Mouse (Mus musculus) MN1 (cell line): ENCODE measurements around the gene Tbc1d22a.

Experiments used
- DNase-seq: peaks from one replicate; pipeline ENCODE4 v3.0.0-alpha.2; 2016; ENCODE audit warnings: low spot score

Gene Tbc1d22a

DNA sequence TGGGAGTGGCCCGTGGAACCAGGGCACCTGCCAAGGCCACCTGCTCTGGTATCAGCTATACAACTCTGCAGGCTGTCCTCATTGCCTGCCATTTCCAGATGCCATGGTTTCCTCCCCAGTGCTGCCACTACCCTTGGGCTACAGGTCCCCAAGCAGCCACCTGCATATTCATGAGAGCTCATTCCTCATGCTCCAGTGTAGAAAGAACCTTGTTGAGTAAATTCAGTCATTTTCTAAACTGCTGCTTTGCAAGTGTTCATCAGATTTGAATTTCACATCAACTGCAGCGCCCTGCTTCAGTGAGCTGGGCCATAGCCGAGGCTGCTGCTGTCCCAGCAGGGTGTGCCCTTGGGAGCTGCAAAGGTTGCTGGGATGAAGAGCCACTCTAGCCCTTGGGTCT is 174.3 kb downstream of the Tbc1d22a start:
- DNase-seq, result no peak

GRCm38 (mm10) chr15:86404866-86405265 is 190.6 kb downstream of the Tbc1d22a start:
- DNase-seq, result no peak

- peak; percentile 62 for DNase-seq
These were observed 191.3 kb downstream of the Tbc1d22a start for GRCm38 (mm10) chr15:86405527-86405926.

DNA sequence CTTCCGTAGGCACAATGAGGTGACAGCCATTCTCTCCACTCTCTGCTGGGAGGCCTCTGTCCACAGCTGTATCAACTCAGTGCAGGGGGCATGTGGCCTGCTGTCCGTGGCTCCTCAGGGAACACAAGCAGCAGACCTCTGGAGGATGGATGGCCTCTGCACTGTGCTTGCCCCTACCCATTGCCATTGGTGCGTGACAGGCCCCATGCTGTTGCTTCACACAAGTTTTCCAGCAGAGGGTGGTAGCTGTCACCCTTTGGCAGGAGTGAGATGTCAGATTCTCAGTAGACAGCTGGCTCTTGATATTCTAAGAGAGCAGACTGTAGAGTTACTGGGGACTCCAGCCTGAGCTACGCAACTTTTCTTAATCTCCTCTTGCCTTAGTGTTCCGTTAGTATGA is 195.1 kb downstream of the Tbc1d22a start:
- DNase-seq, result peak; percentile 55

GRCm38 (mm10) chr15:86411532-86412080 is 197.3 kb downstream of the Tbc1d22a start:
- no peak for DNase-seq

- DNase-seq, result no peak
These were observed 201.7 kb downstream of the Tbc1d22a start for GRCm38 (mm10) chr15:86415951-86416350.

DNA sequence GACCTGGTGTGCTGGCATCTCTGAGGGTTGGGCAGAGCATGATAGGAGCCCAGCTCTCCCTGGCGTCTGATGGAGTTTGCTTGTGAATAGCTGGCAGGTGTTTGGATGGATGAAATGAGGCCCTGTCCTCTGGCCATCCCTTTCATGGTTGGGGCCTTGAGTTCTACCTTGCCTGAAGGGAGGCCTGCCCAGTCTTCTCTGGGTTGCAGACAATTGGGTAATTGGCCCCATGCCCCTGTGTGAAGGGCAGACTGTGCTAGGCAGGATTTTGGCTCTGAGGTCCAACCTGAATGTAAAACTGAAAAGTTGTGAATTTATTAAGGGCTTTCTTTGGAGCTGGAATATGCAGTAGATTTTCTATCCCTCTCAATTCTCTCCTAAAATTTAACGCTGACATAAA is 204.2 kb downstream of the Tbc1d22a start:
- DNase-seq, result no peak

DNA sequence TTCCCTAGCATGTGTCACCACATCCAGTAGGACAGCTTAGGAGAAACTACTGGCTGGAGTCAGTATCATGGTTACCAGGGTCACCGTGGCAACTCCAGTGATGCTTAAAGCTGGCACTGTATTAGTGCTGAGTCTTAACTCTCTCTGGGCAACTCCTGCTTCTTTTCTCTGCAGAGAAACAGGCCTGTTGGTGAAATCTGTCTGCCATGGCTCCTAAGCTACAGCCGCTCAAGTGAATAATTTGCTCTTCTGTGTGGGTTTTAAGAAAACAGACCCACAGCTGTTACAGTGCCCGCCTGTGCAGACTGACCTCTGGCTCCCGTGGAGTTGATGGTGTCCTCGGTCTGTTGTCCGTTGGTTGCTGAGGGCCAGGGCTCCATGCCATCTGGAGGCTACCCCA is 205.4 kb downstream of the Tbc1d22a start:
- no peak for DNase-seq

DNA sequence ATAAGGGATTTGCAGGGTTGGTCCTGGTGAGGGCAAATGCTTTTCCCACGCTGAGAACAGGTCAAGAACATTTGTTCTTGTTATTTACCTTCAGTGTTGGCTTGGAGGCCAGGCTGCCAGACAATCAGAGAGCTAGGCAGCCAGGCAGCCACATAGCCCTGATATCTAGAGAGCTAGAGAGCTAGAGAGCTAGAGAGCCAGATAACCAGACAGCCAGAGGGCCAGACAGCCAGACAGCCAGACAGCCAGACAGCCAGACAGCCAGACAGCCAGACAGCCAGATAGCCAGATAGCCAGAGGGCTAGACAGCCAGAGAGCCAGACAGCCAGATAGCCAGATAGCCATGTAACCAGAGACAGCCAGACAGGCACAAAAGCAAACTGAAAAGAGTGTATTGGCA is 208.6 kb downstream of the Tbc1d22a start:
- DNase-seq, result no peak

DNA sequence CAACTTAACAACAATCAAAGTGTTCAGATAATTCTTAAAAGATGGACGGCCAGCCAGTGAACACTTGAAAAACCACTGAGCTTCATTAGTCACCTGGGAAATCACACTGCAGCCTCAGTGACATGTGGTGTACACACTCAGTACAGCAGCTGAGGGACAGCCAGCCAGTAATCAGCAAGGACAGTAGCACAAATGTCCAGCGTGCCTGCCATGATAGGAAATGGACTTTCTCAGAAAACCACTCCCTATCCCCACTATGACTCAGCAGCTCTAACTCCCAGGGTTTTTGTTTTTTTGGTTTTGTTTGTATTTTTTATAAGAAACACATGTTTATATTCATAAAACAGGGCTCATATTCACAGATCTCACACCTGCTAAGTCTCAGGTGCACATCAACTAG is 209.6 kb downstream of the Tbc1d22a start:
- DNase-seq, result no peak

DNA sequence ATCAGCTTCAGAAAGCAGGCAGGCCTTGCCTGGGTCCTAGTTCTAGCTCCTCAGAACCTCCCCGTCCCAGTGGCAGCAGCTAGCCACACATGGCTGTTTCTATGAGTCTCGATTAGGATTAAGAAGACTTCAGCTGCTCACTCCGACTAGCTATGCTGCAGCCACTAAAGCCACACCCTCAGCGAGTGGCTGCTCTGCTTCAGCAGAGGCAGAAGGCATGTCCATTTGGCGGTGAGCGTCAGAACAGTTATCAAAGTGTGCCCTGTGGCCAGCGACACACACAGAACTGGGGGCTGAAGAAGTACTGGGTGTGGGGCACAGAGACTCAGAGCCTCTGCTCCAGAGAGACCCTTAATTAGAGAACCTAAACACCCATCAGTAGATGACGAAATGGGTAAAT is 210.7 kb downstream of the Tbc1d22a start:
- no peak for DNase-seq

DNA sequence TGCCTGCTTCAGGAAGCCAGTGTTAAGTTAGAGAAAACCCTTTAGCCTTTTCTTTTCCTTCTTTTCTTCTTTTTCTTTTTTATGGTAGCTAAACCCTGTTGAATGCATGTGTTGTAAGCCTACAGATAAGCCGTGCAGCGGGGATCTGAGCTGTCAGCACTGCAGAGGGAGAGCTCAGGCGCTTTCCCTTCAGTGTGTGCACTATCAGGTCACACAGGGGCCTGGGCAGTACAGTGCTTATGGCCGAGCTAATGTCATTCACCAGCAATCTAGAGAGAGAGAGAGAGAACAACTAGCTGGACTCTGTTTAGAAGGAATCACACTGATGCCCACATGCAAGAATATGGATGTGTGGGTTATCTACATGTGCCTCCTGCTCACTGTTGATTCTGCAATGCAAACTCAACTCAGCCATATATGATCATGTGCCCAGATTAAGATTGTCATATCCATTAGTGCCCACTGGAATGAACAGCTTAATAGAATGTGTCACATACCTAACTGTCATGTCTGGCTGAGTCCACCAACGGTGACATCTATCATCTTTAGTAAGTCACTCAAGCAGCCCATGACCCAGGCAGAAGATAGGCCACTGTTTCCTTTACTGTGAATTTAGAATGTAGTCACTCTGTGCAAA is 212.2 kb downstream of the Tbc1d22a start:
- no peak for DNase-seq

DNA sequence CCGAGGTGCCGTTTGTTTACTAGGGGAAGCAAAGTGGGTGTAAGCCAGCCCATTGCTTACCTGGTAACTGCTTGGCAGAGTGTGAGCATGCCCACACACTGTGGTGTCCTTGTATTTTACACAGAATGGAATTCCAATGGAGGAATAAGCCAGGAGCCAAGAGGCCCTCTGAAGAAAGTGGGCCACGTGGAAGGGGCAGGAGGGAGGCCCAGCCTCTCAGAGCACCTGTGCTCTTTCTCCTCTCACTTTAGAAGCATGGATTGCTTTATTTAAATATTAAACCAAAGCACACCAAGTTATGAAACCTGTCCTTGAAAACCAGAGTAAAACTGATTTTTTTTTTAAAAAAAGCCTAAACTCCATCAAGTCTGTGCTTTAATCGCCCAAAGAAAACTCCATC is 213.2 kb downstream of the Tbc1d22a start:
- no peak for DNase-seq

- no peak for DNase-seq
These were observed 214.2 kb downstream of the Tbc1d22a start for GRCm38 (mm10) chr15:86428496-86428895.

DNA sequence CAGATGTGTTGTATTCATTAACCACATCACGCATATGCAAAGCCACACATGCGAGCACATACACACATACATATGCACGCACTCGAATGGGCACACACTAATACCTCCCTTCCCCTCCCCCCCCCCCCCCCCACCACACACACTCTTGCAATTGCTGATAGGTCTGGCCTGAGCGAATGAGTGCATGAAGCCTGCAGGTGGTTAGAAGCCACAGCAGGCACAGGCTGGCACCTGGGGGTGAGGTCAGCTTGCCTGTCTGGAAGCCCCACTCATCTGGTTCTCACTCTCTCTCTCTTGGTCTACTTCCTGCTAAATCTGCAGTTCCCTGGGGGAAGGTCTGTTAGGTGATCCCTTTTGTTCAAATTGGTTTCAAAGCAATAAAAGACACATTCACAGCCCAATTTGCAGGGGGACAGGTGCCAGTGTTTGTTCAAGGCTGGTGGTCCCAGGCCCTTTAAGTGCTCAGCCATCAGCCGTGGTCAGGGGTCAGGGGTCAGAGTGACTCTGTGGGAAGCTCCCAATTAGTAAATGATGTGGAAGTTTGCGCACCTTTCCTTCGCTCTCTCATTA is 215.6 kb downstream of the Tbc1d22a start:
- no peak for DNase-seq

- no peak for DNase-seq
These were observed 217.4 kb downstream of the Tbc1d22a start for GRCm38 (mm10) chr15:86431539-86432080.

- DNase-seq, result no peak
These were observed 218.5 kb downstream of the Tbc1d22a start for GRCm38 (mm10) chr15:86432791-86433190.

DNA sequence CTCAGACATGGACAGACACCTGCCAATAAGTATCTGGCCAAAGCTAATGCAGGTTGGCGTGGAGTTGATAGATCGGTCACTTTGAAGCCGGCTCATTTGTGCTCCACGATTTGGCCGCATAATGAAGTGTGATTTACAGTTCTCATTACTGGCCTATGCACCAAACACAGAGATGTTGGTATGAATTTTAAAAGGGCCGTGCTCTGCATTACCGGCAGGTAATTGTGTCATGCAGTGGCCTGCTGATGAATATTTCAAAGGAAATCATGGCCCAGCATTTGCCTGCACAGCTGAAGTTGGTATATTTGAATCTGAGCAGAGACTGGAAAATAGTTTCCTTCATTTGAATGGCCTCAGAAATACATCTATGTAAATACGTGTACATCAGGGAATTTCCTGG is 219.1 kb downstream of the Tbc1d22a start:
- no peak for DNase-seq

DNA sequence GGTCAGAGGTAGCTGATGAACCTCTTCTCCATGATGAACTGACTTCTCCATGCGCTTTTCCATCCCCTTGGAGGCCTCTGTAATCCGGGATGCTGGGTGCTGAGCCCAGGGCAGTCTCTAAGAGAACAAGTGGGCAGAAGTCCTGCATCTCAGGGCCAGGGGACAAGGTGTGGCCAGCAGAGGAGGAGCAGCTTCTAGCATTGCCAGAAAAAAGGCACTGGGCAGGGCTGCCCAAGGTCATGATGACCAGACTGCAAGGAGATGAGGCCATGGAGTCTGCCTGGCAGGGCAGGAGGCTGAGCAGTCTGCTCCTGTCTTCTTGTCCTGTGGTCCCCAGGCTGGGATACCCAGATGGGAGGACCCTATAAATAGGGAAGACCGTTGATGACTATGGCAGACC is 220.0 kb downstream of the Tbc1d22a start:
- DNase-seq, result no peak

- no peak for DNase-seq
These were observed 223.1 kb downstream of the Tbc1d22a start for GRCm38 (mm10) chr15:86437346-86437745.

- DNase-seq, result no peak
These were observed 224.9 kb downstream of the Tbc1d22a start for GRCm38 (mm10) chr15:86439015-86439796.

DNA sequence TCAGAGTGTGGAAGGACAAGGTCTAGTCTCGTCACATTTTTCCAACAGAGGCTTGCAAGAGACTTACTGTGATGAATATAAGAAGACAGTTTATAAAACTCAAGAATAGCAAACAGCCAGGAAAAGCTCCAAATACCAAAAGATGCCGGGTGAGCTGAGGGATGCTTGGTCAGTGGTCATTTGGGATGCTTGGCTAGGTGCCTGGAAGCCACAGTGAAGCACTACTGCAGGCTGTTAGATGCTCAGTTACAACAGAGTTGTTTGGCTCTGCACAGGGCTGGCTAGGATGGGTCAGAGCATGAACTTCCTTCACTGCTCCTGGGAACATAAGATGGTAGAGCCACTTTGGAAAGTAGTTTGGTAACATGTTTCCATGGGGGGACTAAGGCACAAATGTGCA is 230.0 kb downstream of the Tbc1d22a start:
- no peak for DNase-seq

- no peak for DNase-seq
These were observed 231.8 kb downstream of the Tbc1d22a start for GRCm38 (mm10) chr15:86446064-86446463.
